Mouse (Mus musculus): Measurements from ENCODE around the gene Cnih3.

The Cnih3 gene

DNA sequence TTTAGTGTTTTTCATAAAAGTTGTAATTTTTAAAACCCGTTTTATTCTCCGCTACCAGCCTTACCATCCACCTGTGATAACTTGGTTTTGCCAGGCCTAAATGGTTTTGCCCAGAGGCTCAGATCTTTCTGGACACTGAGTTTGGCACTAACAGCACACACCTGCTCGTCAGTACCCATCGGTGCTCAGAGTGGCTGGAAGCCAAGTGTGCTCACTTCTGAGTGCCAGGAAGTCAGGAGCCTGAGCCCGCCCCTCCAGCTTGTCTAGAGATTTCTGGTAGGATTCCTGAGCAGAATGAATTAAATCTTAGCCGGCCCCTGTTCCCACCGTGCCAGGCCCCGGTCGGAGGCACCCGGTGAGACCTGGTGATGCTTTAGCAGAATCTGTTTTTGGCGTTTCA lies 54.9 kb downstream of the Cnih3 start:
- DNase-seq: no peak

DNA sequence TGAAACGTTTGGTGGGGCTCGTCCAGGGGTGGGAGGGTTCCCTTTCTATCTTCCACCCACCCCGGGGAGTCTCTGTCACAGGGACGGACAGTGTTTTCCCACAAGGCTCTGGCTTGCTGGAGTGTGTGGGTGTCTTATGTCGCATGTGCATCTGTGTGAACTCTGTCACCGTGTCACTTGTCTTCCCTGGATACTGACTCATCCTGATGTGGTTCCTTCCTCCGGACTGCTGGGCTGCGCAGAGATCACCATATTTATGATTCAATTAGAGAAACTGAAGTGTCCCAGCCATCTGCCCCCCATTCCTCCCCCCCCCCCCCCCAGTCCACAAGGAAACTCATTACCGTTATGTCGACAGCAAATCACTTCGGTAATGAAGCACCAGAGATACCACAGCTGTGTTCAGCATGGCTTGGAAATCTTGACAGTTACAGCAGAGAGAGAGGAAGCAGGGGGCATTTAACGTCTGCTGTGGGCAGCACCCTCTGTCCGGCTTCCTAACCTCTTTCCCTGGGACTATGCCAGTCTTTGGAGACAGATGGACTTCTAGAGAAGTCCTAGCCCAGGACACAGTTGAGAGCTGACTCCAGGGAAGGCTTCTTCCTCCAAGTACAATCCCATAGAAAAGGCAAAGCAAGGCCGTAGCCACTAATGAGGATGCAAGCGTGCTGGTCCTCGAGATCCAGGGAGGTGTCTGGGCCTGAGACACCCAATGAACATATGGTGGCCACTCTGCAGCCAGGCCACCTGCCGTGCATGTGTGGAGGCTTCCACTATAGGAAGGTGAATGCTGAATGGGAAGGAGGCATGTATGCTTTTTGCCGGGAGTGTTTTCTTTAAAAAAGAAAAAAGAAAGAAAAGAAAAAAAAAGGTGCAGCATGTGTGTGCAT lies 55.9 kb downstream of the Cnih3 start:
- DNase-seq: no peak

DNA sequence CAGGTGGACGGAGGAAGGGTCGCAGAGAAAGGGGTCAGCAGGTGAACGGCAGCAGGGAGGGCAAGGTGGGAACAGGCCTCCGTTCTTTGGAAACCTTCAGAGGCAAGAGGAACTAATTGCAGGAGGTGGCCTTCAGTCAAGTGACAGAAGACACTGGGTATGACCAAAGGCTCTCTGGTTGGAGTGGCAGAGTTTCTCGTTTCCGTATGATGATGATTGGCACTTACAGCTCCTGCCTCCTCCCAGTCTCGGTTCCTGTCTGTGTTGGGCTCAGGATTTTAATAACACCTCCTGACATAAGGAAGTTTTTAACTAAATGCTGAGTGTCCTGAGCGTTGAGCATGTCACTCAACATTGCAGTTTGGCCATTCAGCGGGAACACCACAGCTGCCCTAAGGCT lies 57.3 kb downstream of the Cnih3 start:
- DNase-seq: no peak

DNA sequence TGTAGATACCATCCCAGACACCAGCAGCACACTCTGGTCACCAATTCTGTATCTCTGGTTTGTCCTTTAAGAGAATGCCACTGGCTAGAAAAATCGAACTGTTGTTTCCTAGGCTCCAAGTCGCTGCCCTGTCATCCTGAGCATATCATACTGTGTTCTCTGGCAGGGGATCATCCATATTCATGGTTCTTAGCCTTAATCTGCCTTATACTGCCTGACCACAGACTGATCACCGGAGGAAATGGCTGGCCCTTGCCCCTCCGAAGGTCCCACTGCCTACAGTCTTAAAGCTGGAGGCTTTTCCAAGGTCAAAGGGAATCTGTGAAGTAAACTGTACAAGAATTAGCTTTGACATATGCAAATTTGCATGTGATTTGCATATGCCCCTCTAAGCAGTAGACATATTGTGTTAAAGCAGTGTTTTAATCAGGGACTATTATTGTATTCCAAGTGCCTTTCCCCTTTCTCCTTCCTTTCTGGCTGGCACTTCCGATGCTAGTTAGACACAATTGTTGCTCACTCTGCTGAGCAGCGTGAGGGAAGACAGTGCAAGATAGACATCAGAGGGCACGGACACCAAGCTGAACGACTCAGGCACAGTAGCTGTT lies 58.3 kb downstream of the Cnih3 start:
- DNase-seq: no peak

DNA sequence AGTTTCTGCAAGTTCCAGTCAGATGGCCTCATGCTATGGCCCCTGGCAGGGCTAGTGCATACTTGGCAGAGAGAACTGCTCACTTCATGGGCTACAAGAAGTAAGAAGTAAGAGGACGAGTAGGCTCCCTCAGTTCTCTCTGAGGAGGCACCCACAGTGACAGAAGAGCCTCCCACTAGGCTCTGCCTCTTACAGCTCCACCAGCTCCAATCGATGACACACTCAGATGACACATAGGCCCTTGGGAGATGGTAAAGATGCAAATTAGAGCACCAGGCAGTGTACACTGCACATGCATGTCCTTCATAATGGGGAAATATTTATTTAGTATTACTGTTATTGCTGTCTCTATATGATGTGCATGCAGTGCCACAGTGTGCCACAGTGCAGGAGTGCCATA lies 62.6 kb downstream of the Cnih3 start:
- no peak for DNase-seq

DNA sequence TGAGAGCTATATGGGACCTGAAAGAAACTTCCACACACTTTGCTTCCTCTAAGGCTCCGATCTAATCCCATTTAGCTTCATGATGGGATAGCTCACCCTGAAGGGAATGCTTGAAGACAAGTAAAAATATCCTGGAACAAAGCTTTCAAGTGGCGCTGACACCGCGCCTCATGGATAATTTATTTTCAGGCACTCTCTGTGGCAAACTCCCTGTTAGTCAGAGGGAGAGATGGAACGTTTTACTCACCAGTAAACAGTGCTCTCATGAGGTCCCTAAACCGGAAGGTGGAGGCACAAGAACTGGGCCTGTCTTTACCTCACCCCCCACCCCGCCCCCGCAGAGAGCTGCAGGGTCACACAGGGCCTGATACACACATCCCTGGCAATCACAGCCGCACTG lies 64.4 kb downstream of the Cnih3 start:
- no peak for DNase-seq

DNA sequence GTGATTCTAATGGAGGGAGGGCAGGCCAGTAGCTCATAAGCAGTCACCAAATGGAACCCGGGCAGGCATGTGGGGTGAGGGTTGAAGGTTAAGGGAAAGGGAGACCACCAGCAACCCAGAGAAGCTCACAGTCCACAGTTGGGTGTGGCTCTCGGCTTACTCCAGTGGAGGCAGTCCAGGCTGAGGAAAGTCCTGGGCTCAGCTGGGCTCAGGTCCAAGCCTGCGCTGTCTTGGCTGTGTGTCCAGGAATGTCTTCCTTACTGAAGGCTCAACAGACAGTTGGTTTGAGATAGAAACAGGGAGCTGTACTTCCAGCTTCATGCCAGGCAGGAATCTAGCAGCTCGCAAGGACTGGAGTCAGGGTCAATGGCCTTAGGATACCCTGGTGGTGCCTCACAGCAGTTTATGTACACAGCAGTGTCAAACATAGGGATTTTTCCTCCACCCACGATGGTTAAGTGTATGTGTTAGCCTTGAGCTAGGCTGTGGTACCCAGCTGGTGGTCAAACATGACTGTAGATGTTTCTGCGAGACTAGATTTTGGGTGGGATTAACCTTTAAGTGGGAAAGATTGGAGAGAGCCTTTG lies 65.6 kb downstream of the Cnih3 start:
- DNase-seq: peak; percentile 64 to 70

DNA sequence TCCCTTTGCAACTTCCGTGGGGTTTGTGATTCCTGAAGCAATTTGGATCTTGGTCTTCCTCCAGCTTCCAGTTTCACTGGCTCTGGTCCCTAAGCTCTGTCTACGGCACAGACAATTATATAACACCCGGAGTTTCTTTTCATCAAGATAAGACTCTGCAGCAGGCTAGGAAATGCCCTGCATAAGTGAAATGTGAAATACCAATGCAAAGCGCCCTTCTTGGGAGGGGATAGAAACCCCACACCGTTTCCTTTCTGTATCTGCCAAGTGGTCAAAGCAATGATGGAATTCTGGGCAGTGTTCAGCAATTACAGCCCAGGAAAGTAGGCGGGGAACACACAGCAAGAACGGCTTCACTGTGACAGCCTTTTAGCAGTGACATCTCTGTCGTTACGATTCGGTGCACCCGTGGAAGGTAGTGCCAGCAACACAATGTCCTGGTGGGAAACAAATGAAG lies 67.7 kb downstream of the Cnih3 start:
- no peak for DNase-seq

DNA sequence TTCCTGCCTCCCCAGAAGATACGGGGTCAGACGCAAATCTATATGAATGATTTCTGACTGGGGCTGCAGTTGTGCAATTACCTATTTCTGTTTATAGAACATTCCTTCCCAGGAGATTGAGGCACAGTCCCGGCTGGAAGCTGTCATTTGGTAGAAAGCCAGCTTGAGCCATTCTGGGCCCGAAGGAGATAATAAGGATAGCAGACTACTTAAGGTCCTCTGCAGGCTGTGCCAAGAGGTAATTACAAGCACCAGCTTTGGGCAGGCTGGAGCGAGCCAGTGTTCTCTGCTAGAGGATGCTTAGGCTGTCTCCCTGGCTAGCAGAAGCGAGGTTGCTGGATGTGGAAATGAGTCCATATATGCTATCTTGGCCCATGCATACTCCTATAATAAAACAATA lies 70.4 kb downstream of the Cnih3 start:
- DNase-seq: no peak

DNA sequence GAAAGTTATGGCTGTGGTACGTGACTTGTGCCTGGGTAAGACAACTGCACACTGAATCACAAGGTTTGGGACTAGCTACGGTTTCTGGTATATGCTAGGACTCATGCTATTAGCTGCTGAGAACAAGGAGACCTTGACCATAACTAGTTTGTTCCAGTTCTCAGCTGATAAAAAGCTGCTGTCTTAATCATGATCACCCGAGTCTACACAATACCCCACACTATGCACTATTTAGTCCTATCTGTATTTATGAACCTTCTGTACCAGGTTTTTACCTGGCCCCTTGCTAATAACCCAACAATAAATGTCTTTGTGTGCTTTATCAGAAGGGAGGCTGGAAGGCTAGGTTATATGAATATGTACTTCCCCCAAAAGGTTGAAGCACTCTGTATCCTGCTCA lies 72.5 kb downstream of the Cnih3 start:
- DNase-seq: no peak

DNA sequence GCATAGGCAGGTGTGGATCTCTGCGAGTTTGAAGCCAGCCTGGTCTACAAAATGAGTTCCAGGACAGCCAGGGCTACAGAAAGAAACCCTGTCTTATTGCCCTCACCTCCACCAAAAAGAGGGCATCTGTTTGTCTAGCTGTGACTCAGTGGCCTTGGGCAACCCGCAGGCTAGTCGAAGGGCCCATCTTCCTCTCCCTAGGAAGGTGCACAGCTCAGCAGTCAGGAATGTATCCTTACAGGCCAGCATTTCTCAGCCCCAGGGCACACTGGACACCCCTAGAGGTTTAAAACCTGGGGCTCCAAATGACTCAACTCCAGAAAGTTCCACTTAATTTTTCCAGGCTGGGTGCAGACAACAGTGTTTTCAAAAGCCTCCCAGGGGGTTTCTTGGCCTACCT lies 73.0 kb downstream of the Cnih3 start:
- no peak for DNase-seq

DNA sequence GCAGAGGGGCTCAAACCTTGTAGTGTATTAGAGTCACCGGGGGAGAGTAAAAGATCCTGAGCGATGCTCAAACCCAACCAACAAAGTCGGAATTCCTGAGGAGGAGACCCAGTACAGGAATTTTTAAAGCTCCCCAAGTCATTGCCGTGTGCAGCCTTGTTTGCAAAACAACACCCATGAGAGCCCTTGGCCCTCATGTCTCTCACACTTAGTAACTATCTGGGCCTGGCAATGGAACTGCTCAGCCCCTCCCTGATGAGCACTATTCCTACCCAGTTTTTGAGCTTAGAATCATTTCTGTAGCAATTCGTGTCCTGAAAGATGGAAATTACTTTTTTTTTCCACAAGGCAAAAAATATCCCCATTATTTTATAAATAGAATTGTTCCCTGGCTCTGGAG lies 74.0 kb downstream of the Cnih3 start:
- no peak for DNase-seq

DNA sequence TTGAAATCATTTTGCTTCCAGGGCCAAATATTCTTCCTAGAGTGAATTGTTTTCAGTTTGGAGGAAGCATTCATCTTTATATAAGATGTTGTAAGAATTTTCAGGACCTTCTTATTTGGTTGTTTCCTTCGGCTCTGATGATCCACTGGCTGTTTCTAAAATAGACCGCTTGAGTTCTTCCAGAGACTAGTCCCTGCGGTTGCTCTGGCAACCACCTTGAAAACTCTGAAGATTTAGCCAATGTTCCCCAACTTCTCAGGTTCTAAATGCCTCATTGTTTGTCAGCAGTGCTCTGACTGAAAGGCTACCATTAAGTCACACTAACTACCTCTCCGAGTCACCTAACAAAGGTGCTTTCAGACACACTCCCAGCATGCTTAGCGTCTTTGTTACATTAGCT lies 80.8 kb downstream of the Cnih3 start:
- no peak for DNase-seq

DNA sequence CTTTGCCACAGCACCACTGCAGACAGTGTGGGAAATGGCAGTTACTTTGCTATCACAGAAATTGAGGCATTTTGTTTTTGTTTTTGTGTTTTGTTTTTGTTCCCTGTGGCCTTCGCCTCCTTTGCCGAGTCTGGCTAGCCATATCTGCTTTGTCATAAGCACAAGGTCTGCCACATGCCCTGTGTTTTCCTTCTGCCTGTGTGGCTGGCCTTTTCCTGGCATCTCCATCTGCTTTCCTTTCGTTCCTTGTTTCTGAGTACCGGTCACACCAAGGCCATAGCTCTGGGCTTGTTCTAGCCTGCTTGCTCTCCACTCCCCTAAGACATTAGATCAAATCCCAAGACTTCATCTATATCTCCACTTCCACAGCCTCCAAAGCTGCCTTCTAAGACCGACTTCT lies 83.0 kb downstream of the Cnih3 start:
- DNase-seq: no peak

DNA sequence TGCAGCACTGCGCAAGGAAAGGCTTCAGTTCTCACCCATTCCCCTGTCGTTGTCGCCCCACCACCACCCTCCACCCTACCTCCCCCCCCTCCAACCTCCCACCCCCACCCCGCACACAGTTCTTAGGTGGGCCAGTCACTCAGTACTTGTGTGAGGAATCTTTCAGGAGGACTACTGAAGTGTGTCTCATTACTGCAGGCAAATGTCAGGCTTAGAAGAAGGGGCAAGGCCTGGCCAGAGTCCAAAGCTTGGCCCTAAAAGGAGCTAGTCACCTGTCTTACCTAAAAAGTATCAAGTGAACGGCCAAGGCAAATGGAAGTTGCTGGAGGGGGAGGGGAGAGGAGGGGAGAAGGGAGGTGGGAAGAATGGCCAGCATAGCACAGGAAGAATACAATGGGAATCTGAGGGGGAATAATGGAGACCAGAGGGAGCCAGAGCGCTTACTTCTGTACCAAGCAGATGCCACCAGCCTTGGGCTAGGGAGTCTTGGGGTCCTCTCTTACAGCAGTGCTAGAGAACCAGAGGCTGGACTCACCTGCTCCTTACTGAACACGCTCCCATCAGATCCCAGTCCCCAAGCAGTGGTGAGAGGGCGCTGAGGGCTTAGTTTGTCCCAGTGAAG lies 88.7 kb downstream of the Cnih3 start:
- peak; percentile 58 to 71 for DNase-seq

DNA sequence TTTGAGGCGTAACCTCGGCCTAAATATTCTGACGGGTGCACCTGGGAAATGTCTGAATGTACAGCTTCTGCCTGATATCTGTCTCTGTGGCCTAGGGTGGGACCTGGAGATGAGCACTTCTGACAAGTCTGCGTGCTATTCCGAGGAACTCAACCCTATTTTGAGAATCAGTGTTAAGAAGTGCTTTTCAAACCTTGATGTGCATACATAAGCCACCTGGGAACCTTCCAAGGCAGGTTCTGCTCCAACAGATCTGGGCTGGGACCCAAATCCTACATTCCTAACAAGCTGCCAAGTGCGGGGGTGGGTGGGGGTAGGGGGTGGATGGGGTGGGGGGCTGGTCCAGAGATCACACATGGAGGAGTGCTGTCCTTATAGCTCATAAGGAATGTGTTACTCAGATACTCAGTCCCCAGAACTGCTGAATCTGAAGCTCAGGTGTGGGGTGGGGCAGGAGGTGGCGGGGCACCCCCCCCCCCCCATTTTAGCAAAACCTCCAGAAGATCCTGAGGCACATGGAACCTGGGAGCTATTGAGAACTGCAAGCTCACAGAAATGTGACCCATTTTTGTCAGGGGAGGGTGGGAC lies 89.3 kb downstream of the Cnih3 start:
- peak; percentile 64 to 67 for DNase-seq

DNA sequence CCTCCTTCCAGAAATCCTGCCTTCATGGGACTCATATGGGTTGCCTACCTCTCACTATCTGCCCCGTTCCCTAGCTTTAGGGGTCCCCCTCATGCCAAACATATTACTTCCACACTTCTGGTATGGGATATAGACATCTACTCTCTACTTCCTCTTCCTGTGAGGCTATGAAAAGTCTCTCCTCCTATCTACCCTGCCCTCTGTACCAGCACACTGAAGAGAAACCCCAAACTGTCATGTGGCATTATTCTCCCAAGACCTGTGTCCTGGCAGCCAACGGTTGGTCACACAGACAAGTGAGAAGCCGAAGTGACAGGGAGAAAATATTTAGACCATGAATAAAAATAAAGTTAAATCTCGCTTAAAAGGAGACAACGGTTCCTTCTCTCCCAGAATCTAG lies 92.6 kb downstream of the Cnih3 start:
- DNase-seq: no peak

DNA sequence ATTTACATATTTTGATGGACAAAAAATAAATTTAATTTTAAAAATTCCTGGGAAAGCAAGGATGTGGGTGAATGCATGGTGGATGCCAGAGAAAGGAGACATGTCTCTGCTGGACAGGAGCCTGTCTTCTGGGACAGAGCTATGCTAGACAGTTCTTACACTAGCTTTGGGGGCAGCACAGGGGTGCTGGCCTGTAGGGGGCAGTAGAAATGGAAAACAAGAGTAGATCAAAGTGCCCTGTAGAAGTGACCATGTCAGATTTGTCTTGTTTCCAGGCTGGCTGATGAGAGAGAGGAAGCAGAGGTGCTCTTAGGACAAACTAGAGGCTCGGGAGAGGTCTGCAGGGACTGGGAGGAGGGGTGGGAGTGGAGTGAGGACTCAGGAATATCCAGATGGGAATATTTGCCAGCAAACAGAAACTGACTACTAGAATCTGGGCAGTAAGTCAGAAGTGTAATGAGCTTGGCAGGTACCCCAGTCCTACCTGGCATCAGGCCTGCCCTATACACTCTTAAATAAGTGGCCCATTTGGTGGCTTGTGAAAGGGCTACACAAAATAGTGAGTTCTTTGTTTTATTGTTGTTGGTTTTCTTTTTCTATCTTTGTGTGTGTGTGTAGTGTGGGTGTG lies 93.3 kb downstream of the Cnih3 start:
- peak; percentile 63 to 65 for DNase-seq

DNA sequence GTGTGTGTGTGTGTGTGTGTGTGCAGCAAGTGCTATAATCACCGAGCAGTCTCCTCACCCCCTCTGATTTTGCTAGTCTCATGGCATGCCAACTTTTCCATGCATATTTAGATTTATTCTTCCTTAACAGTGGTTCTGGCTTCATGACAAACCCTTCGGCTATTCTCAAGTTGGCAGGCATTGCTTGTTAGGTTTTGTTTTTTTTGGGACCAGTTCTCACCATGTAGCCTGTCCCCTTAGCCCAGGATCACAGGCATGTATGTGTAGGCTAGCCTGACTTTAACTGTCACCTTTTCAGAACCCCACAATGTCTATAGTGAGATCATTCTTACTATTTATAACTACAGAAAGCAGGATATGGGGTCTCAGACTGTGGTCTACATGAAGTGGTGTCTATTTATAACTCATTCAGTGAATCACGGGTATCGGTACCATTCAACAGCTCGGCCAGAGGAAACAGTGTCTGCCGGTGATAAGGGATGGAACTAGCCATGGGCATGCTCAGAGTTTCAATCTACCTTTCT lies 94.2 kb downstream of the Cnih3 start:
- DNase-seq: peak; percentile 45 to 70

DNA sequence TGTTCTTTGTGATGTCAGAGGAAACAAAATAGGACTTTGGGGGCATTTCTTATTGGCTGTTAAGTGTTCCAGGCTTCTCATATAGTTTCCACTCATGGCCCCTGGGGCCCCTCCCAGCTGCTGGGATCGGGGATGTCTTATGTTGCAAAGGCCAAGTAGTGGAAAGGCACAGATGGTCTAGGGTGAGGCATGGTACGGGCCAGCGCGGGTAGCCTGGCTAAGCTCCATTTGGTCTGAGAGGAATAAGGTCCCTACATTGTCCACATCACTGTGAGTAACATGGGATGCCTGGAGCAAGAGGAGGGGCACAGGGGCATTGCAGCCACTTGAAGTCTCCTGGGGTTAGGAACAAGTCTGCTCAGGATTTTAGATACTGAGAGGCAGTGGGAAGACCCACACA lies 95.1 kb downstream of the Cnih3 start:
- no peak for DNase-seq

DNA sequence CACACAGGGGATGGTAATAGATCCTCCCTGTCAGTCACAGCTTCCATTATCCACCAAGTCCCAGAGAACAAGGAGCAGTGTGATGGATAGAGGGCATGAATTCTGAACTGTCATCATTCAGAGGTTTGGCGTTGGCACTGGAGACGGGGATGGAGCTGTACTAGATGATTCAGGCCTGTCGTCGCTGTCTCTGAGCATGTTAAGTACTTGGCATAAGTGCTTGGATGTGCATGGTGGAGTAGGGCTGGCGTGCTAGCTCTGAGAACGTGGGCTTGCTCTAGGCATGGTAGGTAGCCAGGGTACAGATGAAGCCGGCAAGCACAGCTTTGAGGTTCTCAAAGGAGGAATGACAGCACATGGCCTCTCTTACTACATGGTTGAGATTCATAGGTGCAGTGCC lies 95.6 kb downstream of the Cnih3 start:
- no peak for DNase-seq

DNA sequence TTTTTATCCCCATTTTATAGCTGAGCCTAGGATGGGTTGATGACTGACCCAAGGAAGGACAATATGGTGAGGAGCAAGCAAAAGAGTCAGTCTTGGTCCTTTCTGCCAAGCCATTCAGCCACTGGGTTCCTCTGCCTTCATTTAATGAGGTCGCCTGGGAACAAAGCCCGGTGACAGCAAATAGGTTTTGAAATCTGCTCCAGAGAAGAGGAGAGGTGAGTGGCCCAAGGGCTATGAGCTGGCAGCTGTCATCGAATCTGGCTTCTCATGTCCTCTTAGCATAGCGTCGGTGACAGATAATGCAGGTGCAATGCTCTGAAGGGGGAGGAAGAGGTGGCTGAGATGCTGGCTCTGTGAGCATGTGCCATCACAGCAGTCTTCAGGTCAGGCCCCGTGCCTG lies 100.7 kb downstream of the Cnih3 start:
- DNase-seq: no peak

DNA sequence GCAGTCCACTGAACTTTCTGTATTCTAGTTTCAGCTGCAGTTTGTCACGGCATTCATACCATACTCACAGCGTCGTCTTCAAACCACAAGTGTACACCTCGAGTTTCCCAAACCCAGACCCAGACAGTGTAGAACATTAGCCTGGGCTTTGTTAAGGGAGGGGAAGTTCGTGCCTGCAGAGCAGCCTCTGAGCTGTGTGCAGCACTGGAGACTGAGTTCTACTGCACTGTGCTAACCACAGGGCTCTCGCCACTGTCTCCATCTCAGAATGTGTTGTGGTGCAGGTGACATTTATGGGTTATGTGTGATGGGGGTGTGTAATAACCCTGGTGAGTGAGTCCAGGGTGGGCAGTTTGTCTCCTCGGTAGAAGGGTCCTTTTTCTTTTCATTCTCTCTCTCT lies 104.5 kb downstream of the Cnih3 start:
- no peak for DNase-seq

All from kidney, postnatal 25 days (tissue).